Mouse (Mus musculus) heart, adult 9 months (tissue): ENCODE measurements at regions not wholly inside any gene's neighbourhood (a gene's known extent, or its start where the extent isn't known, plus 50 kb on each side); places are given as distances from the start of the nearest gene placed in this dataset.

Experiments used
- DNase-seq, 2 experiments: peaks; one replicate each; pipeline ENCODE4 v3.0.0; 2022; ENCODE audit warnings: low spot score in 2 of 2

DNA sequence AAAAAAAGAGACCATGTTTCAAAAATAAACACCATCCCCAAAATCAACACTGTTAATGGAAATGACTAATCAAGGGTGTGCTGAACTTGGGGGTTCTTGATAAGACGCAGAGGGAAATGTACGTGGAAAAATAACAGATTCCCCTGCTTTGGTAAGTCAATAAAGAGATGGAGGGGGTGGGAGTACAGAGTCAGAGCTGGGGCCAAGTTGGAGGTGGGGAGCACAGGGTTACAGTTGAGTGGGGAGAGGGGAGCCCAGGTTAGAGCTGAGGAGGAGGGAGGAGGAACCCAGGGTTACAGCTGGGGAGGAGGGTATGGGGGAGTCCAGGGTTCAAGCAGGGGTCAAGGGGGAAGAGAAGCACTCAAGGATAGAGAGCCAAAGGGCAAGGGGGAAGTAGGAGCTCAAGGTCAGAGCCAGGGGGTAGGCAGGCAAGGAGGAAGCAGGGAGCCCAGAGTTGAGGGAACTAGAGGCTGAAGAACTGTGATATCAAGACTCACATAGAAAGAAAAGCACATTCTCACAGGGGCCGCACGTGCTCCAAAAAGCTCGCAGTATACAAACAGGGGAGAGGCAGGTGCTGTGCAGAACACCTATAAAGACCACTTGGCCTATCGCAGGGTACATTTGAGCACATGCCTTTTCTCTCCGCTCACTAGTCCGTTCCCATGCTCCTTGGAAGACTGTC, 246.4 kb downstream of the Sox9 start:
- no peak for DNase-seq

DNA sequence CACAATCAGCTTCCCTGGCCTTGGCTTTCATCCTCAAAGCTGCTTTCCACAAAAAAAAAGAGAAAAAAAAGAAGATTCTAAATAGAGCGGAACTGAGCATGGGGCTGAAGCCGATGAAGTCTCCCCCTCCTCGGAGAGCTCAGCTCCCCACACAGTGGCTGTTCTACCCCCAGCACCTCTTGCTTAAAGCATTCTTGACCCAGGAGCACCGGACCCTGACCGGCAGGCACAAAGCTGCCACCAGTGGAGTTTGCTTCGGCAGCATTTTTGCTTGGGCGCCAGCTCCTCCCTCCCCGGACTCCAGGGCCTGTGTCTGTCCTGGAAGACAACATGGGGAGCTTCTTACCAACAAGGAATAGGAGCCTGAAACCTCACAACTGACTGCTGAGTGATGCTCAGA, 249.4 kb downstream of the Sox9 start:
- no peak for DNase-seq

GRCm38 (mm10) chr11:113032487-113033228, 250.6 kb downstream of the Sox9 start:
- DNase-seq: no peak

GRCm38 (mm10) chr11:113034911-113035310, 252.9 kb downstream of the Sox9 start:
- DNase-seq: no peak

DNA sequence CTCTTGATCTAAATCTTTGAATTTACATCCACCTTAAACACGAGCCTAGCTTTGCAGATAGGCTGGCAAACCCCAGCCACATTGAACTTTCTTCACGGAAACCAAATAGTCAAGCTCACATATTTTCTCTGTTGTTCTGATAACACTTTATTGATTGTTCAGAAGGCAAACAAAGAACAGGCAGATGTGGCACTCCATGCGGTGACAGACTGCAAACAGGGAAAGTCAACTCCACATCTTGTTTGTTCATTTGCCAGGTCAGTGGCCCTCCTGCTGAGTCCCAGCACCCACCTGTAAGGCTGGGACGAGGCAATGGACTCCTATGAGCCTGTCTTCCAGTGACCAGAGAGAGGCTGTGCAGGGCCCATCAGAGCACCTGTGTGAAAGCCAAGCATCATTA, 255.7 kb downstream of the Sox9 start:
- DNase-seq: no peak

DNA sequence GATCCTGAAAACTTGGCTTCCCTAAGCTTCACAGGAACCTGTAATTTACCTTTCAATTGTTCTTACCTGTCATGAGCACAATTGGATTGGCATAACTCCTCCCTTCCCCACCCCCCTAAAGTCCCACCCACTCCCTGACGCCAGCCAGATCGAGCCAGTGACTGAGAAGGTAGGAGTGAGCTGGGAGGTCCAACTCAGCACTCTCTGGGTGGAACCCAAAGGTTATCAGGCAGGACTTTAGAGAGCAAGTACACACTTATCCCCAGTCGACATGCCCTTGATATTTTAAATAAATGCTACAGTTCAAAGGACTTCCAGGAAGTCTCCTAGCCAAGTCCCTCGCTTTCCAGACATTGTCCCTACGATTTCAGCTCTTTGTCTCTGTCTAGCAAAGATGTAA, 260.7 kb downstream of the Sox9 start:
- DNase-seq: no peak

DNA sequence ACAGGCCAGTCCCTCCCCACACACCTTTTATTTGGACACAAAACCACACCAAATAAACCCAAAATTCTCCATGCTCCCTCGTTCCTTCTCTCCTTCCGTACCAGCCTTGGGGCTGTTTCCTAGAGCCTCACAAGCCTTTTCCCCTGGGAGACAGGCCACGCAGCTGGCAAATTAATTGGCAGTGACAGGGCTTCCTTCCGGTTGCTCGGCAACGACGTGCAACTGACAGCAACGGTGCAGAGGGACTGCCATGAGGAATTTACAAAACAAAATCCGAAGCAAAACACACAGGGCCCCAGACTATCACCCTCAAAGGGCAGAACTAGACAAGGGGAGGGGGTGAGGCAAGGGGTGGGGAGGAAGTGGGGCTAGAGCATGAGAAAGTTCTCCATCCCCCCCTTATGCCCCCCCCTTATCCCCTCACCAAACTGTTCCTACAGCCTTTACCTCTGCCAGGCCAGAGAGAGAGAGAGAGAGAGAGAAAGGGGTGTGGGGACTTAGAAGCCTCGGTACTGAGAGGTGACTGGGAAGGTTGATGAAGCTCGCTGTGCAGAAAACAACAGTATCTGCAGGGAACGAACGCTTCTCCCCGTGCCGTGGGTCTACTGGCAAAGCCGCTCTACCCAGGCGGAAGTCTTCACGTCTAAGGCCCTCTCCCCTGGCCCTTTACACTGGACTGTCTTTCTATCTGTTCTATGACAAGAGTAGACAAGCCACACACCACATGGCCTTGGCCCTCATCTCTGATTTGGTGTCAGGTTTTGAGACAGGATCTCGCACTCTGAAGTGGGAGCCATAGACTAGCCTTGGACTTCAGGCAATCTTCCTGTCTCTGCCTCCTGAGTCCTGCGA, 264.4 kb downstream of the Sox9 start:
- DNase-seq: peak in 1 of 2 experiments; percentile 25

DNA sequence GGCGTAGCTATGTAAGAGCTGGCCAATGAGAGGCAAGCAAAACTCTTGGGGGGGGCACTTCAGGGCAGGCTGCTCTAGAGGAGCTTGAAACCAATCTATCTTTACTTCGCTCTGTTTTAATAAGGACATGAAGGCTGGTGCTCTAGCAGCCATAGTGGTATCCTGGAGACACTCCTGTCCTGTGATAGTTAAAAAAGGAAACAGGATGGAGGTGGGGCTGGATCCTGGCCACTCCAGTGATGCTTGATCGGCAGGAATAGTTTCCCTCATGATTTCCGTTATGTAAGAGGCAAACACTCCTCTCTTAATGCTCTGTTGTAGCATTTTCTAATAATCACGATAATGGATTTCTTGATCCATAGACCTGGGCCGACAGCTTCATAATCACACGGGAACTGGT, 266.1 kb downstream of the Sox9 start:
- DNase-seq: peak; percentile 21 to 34

DNA sequence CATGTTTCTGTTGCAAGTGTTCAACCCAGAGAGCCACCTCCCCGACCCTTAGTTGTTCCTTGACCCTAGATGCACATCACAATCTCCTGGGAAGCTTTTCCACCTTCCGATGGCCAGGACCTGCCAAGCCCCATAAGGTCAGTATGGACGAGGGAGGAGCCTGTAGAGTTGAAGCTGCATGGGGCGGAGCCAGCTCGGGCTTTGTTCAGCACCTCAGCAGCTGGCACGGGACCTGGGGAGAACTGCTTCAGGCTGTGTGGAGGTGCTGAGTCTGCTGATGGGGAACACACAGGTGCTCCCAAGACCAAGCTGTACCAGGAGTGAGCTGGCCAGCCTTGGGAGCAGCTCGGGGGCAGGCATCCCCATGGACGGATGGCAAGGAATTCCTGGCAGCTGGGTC, 267.6 kb downstream of the Sox9 start:
- DNase-seq: no peak

DNA sequence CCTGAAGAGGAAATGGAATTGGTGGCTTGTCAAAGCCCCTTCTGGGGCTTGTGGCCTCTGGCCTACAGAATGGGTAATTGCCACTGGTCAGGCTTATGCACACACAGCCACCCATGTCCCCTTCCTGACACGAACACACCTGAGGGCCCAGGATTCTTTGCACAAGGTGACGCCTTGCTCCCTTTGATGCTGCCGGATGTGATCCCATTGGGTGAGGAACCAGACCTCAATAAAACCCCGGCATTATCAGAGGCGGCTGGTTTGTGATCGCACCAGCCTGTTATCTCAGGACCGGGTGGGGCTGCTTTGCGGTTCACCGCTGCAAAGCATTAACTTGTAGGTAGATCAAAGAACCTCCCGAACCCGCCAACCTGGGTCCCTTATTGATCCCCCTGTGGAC, 270.5 kb downstream of the Sox9 start:
- no peak for DNase-seq

DNA sequence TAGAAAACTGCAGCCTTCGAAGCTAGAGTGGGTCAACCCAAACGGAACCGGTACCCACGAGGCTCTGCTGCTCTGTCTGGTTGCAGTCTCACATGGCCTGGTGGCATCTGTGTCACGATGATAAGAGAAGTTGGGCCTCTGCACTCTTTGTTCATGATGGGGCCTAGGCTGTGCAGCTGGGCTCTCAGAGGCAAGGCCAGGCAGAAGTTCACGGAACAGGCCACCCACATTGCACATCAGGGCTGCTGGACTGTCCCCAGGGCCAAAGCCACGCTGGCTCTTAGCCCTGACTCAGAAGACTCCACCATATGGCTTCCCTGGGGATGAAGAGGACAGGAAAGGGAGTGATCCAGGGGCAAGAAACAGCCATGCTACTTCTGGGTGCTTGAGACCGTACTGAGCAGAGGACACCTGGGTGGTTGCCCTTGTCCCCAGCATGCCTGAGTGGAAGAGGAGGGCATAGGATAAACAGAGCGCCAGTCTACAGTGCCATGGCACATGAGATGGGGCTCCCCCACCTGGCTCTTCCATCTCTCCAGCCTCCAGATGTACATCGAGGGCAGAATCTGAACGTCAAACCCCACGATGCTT, 274.1 kb downstream of the Sox9 start:
- peak; percentile 53 to 72 for DNase-seq

GRCm38 (mm10) chr11:113056824-113057223, 274.8 kb downstream of the Sox9 start:
- DNase-seq: no peak

DNA sequence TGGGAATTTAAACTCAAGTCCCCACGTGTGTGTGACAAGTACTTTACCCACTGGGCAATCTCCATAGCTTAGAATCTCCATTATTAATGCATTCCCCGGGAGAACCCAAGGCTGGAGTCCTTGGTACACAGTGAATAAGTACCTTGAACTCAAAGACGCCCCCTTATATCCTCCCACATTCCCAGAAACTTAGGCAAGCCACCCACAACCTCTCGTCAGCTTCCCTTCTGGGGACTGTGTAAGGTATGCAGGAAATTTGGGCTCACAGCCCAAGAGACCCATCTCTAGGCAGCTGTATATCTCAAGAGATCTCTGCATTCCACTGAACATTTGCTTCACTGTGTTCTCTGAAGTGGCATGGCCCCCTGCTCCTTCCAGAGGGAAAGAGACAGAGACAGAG, 288.3 kb downstream of the Sox9 start:
- no peak for DNase-seq

GRCm38 (mm10) chr11:113071942-113072341, 289.9 kb downstream of the Sox9 start:
- DNase-seq: no peak

GRCm38 (mm10) chr11:113074328-113074727, 292.3 kb downstream of the Sox9 start:
- DNase-seq: no peak

DNA sequence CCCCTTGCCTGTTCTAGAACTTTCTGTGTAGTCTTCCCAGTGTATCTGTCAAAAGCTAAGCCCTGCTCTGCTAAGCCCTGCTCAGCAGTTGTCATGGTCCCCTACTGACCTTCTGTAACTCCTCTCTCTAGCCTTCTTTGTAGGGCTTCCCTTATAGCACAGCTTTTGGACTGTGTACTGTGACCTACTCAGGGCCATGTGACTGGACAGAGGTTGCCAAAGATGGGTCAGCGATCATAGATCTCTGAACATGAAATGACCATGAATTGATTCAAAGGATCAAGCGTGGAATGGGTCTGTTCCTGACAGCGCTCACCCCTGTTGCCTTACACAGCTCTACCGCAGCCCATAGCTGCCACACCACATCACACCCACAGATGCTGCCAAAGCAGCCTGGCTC, 294.3 kb downstream of the Sox9 start:
- DNase-seq: no peak

DNA sequence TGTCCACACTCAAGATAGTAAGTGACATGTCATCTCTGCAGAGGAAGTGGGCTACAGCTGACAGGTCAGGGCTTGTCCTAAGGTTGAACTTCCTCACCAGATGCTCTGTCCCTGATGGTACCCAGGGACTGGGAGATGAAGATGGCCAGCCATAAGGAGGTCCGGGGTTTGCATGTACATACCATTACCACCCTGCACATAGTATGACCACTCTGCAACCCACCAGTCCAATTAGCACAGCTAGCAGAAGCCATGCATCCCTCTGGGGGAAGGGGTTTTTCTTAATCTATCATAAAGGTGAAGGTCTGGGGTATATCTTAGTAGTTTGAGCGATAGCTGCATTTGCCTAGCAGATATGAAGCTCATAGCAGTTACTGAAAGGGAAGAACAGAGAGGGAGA, 298.3 kb downstream of the Sox9 start:
- no peak for DNase-seq

- no peak for DNase-seq
Measured at GRCm38 (mm10) chr11:113084442-113084841, 302.4 kb downstream of the Sox9 start.

DNA sequence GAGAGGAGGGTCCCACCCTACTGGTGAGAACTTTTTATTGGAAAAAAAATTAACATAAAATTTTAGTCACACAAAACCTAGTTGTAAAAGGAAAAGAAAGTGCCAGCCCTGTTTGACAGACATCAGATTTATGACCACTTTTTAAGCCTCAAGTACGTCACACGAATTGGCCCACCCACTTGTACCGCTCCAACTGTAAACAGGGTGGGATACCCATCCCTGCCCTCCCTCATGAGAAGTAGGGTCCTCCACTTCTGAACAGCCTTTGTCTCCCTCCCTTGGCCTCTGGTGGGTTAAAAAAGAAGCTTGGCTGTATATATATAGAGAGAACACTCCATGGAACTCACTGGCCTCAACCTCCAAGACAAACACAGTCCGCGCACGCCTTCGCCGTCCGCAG, 303.5 kb downstream of the Sox9 start:
- no peak for DNase-seq

- no peak for DNase-seq
Measured at GRCm38 (mm10) chr11:113087084-113087483, 305.1 kb downstream of the Sox9 start.

GRCm38 (mm10) chr11:113089637-113090351, 307.8 kb downstream of the Sox9 start:
- no peak for DNase-seq
